Mouse (Mus musculus) 3134 (cell line): ENCODE measurements around the gene Bsnd.

Experiments
- DNase-seq: peaks from one replicate; pipeline ENCODE4 v3.0.0-alpha.2; 2011; ENCODE audit warnings: low spot score; ENCODE audit not compliant: insufficient read length; ENCODE audit errors: extremely low read depth

Bsnd gene

GRCm38 (mm10) chr4:106483831-106484230 lies 8.3 kb downstream of the Bsnd start:
- no peak for DNase-seq

DNA sequence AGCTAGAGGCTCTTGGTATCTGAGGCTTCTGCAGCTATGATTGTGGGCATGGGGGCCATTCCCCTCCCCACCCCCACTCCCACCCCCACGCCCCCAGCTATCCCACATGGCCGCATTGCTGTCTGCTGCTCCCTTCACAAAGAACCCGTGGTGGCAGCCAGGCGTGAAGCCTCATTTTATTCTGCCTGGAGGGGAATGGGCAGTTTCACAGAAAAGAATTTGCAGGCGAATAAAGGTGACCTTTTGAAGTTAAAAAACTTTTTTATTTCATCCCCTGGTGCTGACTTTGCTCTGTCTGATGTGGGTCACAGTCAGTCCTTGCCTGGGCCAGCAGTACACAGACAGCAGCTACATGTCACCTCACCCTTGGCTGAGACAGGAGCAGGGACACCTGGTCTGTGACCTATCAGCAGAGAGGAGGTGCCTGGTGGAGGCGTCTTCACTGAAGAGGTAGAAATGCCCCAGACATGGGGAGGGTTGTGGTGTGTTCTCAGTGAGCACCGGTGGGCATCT lies 8.8 kb downstream of the Bsnd start:
- no peak for DNase-seq

- no peak for DNase-seq
Measured at GRCm38 (mm10) chr4:106480545-106480944, 11.5 kb downstream of the Bsnd start.

DNA sequence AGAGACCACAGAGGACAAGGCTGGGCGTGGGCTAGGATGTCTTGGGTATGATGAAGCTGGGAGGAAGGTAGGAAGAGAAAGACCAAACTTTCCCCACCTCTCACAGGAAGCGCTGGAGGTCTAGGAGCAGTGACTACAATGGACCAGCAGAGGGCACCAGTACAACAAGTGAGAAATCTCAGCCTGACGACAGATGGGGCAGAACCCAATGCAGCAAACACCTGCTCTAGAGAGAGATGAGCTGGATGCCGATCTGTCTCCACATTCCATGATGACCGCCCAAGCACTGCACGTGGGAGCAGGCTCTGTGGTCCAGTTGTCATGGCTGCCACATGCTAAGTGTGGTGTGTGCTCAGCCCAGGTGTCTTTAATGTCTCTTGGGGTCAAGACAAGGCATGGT lies 17.8 kb downstream of the Bsnd start:
- DNase-seq: no peak

- DNase-seq: peak; percentile 31
Measured at GRCm38 (mm10) chr4:106472335-106472734, 19.7 kb downstream of the Bsnd start.

DNA sequence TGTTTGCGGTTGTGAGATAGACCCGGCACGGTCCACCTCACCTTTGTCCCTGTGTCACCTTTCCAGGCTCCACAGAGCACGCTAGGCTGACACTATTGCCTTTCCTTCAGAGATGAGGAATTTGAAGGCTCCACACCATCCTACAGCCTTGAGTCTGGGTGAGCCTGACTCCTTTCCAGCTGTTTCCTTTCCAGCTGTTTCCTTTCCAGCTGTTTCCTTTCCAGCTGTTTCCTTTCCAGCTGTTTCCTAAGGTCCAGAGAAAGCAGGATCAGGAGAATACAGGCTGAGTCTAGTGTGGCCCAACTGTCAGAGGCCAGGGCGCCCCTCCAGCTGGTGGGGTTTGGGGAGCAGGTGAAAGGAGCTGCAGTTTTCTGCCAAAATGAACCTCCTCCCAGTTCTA lies 21.2 kb downstream of the Bsnd start:
- no peak for DNase-seq

DNA sequence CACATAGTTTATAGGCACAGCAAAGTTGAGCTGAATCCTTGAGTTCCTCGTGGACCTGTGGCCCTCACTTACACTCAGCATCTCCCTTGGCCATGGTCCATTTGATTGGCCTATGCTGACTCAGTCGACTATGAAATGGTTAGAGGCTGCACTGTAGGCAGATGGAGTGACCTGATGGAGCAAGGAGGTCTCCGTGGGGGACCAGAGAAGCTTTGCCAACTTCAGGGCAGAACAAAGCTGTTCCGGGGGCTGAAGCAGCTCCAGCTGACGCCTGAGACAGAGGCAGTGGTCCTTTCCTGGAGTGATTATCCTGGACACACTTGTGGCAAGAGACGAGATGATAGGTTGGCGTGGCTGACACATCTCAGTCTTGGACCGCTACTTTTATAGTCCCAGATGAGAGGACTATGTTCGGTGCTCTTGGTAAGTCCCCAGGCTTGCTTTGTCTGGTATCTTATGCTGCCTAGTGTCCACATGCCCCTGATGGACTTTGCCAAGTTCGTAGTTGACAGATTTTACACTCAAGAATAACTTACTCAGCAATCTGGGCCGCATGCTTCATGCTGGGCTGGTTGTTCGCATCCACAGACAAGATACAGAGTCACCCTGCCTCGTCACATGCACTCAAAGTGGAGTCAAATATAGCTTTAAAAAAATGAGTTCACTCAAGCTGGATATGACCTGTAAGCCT lies 24.5 kb downstream of the Bsnd start:
- no peak for DNase-seq

GRCm38 (mm10) chr4:106463174-106463801 lies 28.8 kb downstream of the Bsnd start:
- peak; percentile 62 for DNase-seq

DNA sequence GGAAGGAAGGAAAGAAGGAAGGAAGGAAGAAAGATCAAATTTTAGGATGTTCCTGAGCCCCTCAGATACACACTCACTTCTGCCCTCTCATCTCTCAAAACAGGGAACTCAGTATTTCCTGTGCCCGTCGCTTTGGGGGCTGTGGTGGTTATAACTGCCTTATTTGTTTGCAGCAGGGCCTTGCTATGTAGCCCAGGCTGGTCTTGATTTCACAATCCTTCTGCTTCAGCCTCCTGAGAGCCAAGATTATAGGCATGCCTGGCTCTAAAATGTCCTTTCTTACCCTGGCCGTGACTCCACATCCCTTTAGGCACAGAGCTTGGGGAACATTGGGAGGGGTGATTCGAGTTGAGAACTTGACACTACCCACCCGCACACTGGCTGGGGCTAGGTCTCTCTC lies 29.6 kb downstream of the Bsnd start:
- no peak for DNase-seq

DNA sequence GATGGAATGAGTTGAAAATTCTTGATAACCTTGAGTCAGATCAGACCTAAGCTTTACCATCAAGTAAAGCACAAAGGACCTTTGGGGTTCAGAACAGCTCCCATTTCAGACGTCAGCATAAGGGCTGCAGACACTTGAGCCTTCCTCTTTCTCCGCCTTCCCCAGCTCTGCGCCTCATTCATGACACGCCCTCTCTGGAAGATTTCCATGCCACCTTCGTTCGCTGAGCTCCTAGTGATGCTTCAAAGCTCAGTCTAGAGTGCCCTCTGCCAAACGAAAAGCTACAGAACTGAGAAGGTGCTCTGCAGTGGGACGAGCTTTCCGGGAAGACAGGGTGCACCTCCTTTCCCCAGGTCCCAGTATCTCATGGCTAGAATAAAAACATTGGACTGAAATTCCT lies 30.1 kb downstream of the Bsnd start:
- no peak for DNase-seq

- DNase-seq: no peak
Measured at GRCm38 (mm10) chr4:106454541-106454940, 37.5 kb downstream of the Bsnd start.

- DNase-seq: no peak
Measured at GRCm38 (mm10) chr4:106453516-106453915, 38.6 kb downstream of the Bsnd start.

DNA sequence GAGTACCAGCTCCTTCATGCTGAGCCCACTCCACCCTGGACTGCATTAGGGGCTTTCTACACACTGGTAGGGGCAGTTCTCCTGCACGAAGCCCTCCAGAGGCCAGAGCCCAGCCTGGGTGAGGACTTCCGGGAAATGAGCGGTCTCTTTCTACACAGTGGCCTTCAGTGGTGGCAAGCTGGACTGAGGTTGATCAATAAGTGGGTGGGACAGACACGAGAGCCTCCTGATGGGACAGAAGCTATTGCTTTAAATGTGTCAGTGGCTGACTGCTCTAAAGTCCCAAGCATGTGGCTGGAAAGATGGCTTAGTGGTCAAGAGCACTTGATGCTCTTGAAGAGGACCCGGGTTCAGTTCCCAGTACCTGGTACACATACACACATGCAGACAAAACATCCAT lies 39.0 kb downstream of the Bsnd start:
- DNase-seq: no peak

- no peak for DNase-seq
Measured at GRCm38 (mm10) chr4:106452401-106452800, 39.7 kb downstream of the Bsnd start.

DNA sequence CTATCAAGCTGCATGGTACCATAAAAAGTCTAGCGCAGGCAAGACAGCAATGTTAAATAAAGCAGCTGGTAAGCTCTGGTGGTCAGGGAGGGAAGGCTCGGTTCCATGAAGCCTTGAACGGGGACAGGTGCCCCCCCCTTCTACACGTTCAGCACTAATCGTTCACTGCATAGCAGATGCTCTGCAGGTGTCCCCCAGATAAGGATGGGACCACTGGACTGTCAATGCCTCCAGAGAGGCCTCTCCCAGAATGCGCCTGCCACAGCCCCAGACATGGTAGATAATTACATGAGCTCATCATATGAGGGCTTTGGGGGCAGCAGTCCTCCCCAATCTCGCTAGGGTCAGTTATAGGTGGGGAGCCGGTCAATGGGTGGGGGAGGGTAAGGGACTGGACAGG lies 42.8 kb downstream of the Bsnd start:
- no peak for DNase-seq

- no peak for DNase-seq
Measured at GRCm38 (mm10) chr4:106443182-106443581, 48.9 kb downstream of the Bsnd start.

GRCm38 (mm10) chr4:106438763-106439162 lies 53.3 kb downstream of the Bsnd start:
- no peak for DNase-seq

DNA sequence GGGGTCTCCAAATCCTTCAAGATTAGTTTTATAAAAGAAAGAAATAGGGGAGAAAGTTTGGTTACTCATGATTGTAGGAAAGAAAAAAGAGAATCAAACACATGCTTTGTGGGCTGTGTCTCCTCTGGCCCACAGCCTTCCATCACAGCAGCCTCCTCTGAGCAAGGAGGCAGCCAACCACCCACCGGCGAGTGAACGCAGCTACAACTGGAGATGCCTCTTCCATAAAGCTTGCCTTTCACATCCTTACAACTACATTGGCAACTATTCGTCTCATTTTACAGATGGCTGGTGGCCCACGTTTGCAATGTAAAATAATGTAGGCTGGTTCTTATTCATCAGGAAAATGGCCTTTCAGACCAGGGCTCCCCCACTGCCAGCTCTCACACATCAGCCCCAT lies 54.9 kb downstream of the Bsnd start:
- DNase-seq: no peak

DNA sequence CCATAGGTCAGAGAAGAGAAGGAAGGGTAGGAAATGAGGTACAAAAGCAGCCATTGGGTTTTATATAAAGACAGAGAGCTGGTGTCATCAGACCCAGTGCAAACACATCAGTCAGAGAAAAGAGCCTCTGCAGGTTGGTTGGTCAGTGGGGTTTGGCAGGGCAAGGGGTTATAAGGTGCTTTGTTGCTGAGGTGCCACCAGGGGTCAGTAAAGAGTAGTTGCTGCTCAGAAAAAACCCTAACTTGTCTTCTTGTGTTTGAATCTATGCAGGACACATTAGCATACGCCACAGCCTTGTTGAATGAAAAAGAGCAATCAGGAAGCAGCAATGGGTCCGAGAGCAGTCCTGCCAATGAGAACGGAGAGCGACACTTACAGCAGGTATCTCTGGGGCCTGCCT lies 55.6 kb downstream of the Bsnd start:
- DNase-seq: no peak

GRCm38 (mm10) chr4:106435426-106435825 lies 56.7 kb downstream of the Bsnd start:
- DNase-seq: no peak
